In the genomic region with DNA sequence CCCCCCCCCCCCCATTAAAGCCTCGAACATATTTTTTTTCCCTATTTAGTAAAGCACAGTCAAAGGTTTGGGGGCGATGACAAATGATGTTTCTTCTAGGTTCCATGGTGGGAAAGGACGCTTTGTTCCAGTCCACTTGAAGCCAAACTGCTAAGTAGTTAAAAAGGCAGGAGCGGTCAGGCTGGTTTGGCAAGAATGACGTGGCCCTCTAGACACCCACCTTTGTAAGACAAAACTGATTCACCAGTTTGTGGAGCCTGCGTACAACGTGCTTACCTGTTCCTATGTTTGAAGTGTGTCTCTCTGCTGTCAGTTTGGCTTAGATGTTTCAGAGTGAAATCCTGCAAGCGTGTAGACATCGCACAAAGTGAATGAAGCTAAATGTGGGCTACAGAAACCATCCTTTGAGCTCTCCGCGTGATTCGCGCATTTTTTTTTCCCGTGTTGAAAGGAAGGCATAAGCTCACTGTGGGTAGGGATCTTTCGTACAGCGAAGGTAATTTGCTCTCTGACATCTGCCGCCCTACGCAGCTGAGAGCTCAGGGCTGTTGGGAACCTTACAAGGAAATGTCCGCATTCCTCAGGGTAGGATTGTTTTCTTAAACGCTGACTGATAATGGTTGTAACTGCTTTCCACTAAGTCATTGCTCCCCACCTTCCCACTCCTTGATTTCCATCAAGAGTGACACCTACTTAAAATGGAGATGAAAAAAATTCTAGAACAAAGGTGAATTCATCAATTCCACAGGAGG, we compare ENCODE assay signal across 8 mouse cellular contexts. TPM values are rescaled to one million over a fixed set of nuclear protein-coding genes. Genes with fewer than 3 reads are reported as not detected.
DNase-seq lines count a peak whose midpoint lies in the region; ATAC-seq and TF ChIP-seq lines count a peak whose summit lies in the region.

No protein-coding gene starts in this region.

- ATAC-seq in embryonic facial prominence, embryonic 12.5 days (ENCODE audit: insufficient number of reproducible peaks, insufficient read depth, low FRiP score, low TSS enrichment): no peak
- peak; percentile 62 for ATAC-seq in kidney, embryonic 15.5 days (replicated peaks; ENCODE audit: low FRiP score)

- no peaks in the 10 kb centered on the region for H3K9me3 ChIP-seq in E14TG2a.4 (ENCODE audit: low read length)
- no peaks in the 10 kb centered on the region for H3K9me3 ChIP-seq in embryonic facial prominence, embryonic 12.5 days
- H3K9me3 ChIP-seq in kidney, embryonic 15.5 days (replicated peaks): no peaks in the 10 kb centered on the region

- peak; percentile 83 for DNase-seq in lung, postnatal 36 days
- DNase-seq in ovary, postnatal 10 days (ENCODE audit: low spot score): no peak
- DNase-seq in left cerebral cortex, adult 18-20 months (ENCODE audit: low spot score in 2 of 2): no peak
- no peak for DNase-seq in layer of hippocampus, adult 9-10 months (ENCODE audit: low spot score)
- no peak for DNase-seq in spleen, postnatal 36 days (ENCODE audit: low spot score in 2 of 2)

- TF ChIP-seq CTCF in E14TG2a.4 (conservative IDR thresholded peaks at IDR 0.05; ENCODE audit: low read length): no peak

- 0 out of 2 replicates have a peak overlapping the region, but pooled peaks have one; percentile 18 for H3K4me3 ChIP-seq in E14TG2a.4 (replicated peaks; ENCODE audit: low read length)
- peak overlapping the region; percentile 5; the same call in 1 of the 2 replicates for H3K4me3 ChIP-seq in embryonic facial prominence, embryonic 12.5 days
- H3K4me3 ChIP-seq in kidney, embryonic 15.5 days (replicated peaks): peak overlapping the region; percentile 35

- no peak overlapping the region for H3K9ac ChIP-seq in embryonic facial prominence, embryonic 12.5 days
- 0 out of 2 replicates have a peak overlapping the region, but pooled peaks have one; percentile 14 for H3K9ac ChIP-seq in kidney, embryonic 15.5 days

- peaks cover 19% of the 10 kb centered on the region for H3K27me3 ChIP-seq in E14TG2a.4 (ENCODE audit: insufficient read depth, low read length)
- peaks cover 17% of the 10 kb centered on the region; the same call in 1 of the 2 replicates for H3K27me3 ChIP-seq in embryonic facial prominence, embryonic 12.5 days
- peaks cover 14% of the 10 kb centered on the region for H3K27me3 ChIP-seq in kidney, embryonic 15.5 days

- WGBS in embryonic facial prominence, embryonic 12.5 days: 8% methylated on average over 20 of the region's 20 CpGs
- 7% methylated on average over 20 of the region's 20 CpGs for WGBS in kidney, embryonic 15.5 days

- no peak overlapping the region for H3K27ac ChIP-seq in embryonic facial prominence, embryonic 12.5 days
- H3K27ac ChIP-seq in kidney, embryonic 15.5 days: peak overlapping the region; percentile 73

- H3K36me3 ChIP-seq in E14TG2a.4 (ENCODE audit: insufficient read depth, low read length): no peaks in the 10 kb centered on the region
- no peaks in the 10 kb centered on the region for H3K36me3 ChIP-seq in embryonic facial prominence, embryonic 12.5 days
- H3K36me3 ChIP-seq in kidney, embryonic 15.5 days: no peaks in the 10 kb centered on the region

- H3K4me1 ChIP-seq in E14TG2a.4 (replicated peaks; ENCODE audit: low read depth, low read length): peaks cover 52% of the 10 kb centered on the region
- no peaks in the 10 kb centered on the region for H3K4me1 ChIP-seq in embryonic facial prominence, embryonic 12.5 days
- peaks cover 11% of the 10 kb centered on the region; the same call in 1 of the 2 replicates for H3K4me1 ChIP-seq in kidney, embryonic 15.5 days

- peak overlapping the region; percentile 38 for H3K4me2 ChIP-seq in embryonic facial prominence, embryonic 12.5 days (replicated peaks)
- H3K4me2 ChIP-seq in kidney, embryonic 15.5 days: peak overlapping the region; percentile 68

RNA-seq across cellular contexts. Expression of gene Dsp, which starts 6.0 kb away (rescaled TPM):
- 7.2 and 7.6 TPM in 2 replicates for polyA plus RNA-seq in embryonic facial prominence, embryonic 12.5 days (2016; fragmentation: Nextera tagmentation; extraction: Ambion mirVana)
- 5.1 TPM in 2 replicates for polyA plus RNA-seq in kidney, embryonic 15.5 days (2015; fragmentation: Nextera tagmentation; extraction: Ambion mirVana)
- under 1 TPM; 0.21 to 0.23 TPM for total RNA-seq in left cerebral cortex, adult 18-20 months (2021)

RNA-seq across cellular contexts. Expression of gene Snrnp48, which starts 59.6 kb away (rescaled TPM):
- polyA plus RNA-seq in embryonic facial prominence, embryonic 12.5 days (2016; fragmentation: Nextera tagmentation; extraction: Ambion mirVana): 40.5 TPM in 2 replicates
- polyA plus RNA-seq in kidney, embryonic 15.5 days (2015; fragmentation: Nextera tagmentation; extraction: Ambion mirVana): 40.2 and 41.2 TPM in 2 replicates
- 10 to 100 TPM; 20.3 to 23.4 TPM for total RNA-seq in left cerebral cortex, adult 18-20 months (2021)
